8 mouse cellular contexts compared by ENCODE assay signal in the genomic region with DNA sequence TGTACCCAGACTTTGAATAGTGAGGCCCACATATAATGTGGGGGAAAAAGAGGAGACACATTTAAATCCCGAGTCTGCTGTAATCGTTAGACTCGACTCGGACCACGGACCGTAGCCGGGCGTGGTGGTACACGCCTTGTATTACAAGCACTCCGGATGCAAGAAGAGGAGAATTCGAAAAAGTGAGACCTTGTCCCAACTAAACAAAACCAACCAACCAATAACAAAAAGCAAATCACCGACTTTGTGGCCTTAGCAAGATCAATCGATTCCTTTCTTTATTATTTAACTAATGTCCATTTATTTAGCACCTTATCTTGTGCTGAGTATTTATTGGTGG. TPM values are rescaled to one million over a fixed set of nuclear protein-coding genes. Genes with fewer than 3 reads are reported as not detected.
DNase-seq lines count a peak whose midpoint lies in the region; ATAC-seq and TF ChIP-seq lines count a peak whose summit lies in the region.

No protein-coding gene starts in this region.

- dilution Hi-C loops in CH12.LX (cut with MboI; ENCODE audit: extremely low pct_ligation_motif_present, extremely low pct_unique_long_range_greater_than_20kb, low sequenced_read_pairs), result no loop called here

- peaks cover 17% of the 10 kb centered on the region for H3K36me3 ChIP-seq in heart, embryonic 11.5 days (ENCODE audit: control insufficient read depth, insufficient read depth, low read length)
- H3K36me3 ChIP-seq in CH12.LX (replicated peaks in 1 of 2; ENCODE audit: control insufficient read depth in 1 of 2, insufficient read depth in 1 of 2, low read length in 1 of 2), result peaks cover 45 to 54% of the 10 kb centered on the region in 2 experiments
- peaks cover 15% of the 10 kb centered on the region; the same call in 1 of the 2 replicates for H3K36me3 ChIP-seq in forebrain, embryonic 11.5 days (ENCODE audit: control insufficient read depth, insufficient read depth, low read length)
- peaks cover 3% of the 10 kb centered on the region for H3K36me3 ChIP-seq in splenic B cell, adult 2 months (ENCODE audit: control insufficient read depth, insufficient read depth, low read length, poor library complexity, severe bottlenecking)

- H3K27ac ChIP-seq in heart, embryonic 11.5 days (ENCODE audit: low read depth, low read length), result peak overlapping the region; percentile 77
- H3K27ac ChIP-seq in CH12.LX (ENCODE audit: insufficient read depth, low read depth), result no peak overlapping the region
- H3K27ac ChIP-seq in forebrain, embryonic 11.5 days (ENCODE audit: low read depth, low read length), result peak overlapping the region; percentile 81; the same call in 1 of the 2 replicates

- H3K4me1 ChIP-seq in heart, embryonic 11.5 days (ENCODE audit: control insufficient read depth, insufficient read depth, low read length), result peaks cover 31% of the 10 kb centered on the region
- peaks cover 10 to 48% of the 10 kb centered on the region in 2 experiments for H3K4me1 ChIP-seq in CH12.LX (ENCODE audit: control insufficient read depth in 1 of 2, insufficient read depth in 2 of 2)
- peaks cover 18% of the 10 kb centered on the region for H3K4me1 ChIP-seq in forebrain, embryonic 11.5 days (replicated peaks; ENCODE audit: control insufficient read depth, insufficient read depth, low read length)

- no peaks in the 10 kb centered on the region for H3K27me3 ChIP-seq in heart, embryonic 11.5 days (ENCODE audit: control insufficient read depth, insufficient read depth, low read length)
- H3K27me3 ChIP-seq in CH12.LX (replicated peaks), result no peaks in the 10 kb centered on the region
- H3K27me3 ChIP-seq in forebrain, embryonic 11.5 days (ENCODE audit: control insufficient read depth, insufficient read depth, low read length), result no peaks in the 10 kb centered on the region
- H3K27me3 ChIP-seq in splenic B cell, adult 2 months (ENCODE audit: control insufficient read depth, insufficient read depth, low read length, poor library complexity, severe bottlenecking), result no peaks in the 10 kb centered on the region

- TF ChIP-seq POLR2A in CH12.LX (IDR thresholded peaks at IDR 0.05; ENCODE audit: low read depth, low read length), result no peak

- no peak for TF ChIP-seq RAD21 in CH12.LX (IDR thresholded peaks at IDR 0.05; ENCODE audit: low read depth, low read length)

- no peak for ATAC-seq in heart, embryonic 11.5 days (replicated peaks; ENCODE audit: insufficient number of reproducible peaks, low FRiP score, low TSS enrichment)
- no peak for ATAC-seq in forebrain, embryonic 11.5 days (replicated peaks; ENCODE audit: low FRiP score)

- H3K4me2 ChIP-seq in heart, embryonic 11.5 days, result peak overlapping the region; percentile 91
- H3K4me2 ChIP-seq in CH12.LX (ENCODE audit: insufficient read depth, low read depth, poor library complexity, severe bottlenecking), result peak overlapping the region; percentile 95; the same call in 1 of the 2 replicates
- H3K4me2 ChIP-seq in forebrain, embryonic 11.5 days (ENCODE audit: low read depth, low read length, severe bottlenecking), result peak overlapping the region; percentile 80

- peak overlapping the region; percentile 96 for H3K4me3 ChIP-seq in heart, embryonic 11.5 days (ENCODE audit: low read depth, low read length)
- H3K4me3 ChIP-seq in CH12.LX (replicated peaks in 1 of 3; ENCODE audit: low read depth in 2 of 3, low read length in 2 of 3, poor library complexity in 1 of 3), result peak overlapping the region; percentile 78 to 94 (median 85)
- H3K4me3 ChIP-seq in forebrain, embryonic 11.5 days (ENCODE audit: low read depth, low read length), result peak overlapping the region; percentile 98

- in situ Hi-C loops in CH12.LX (cut with MboI; ENCODE audit: low pct_ligation_motif_present, low pct_unique_long_range_greater_than_20kb, low sequenced_read_pairs), result loop anchor here (5.0 kb wide), 1 partner anchor 35 kb away; a partner anchor contains a TSS

- H3K9me3 ChIP-seq in heart, embryonic 11.5 days (replicated peaks; ENCODE audit: control insufficient read depth, low read length), result no peaks in the 10 kb centered on the region
- H3K9me3 ChIP-seq in CH12.LX (replicated peaks; ENCODE audit: low read length), result no peaks in the 10 kb centered on the region
- H3K9me3 ChIP-seq in forebrain, embryonic 11.5 days (ENCODE audit: control insufficient read depth, low read length), result no peaks in the 10 kb centered on the region

- under 1% methylated on average over 13 of the region's 13 CpGs for WGBS in heart, embryonic 11.5 days (ENCODE audit: insufficient replicate concordance)
- 1% methylated on average over 13 of the region's 13 CpGs for WGBS in forebrain, embryonic 11.5 days

- no peak for TF ChIP-seq EP300 in CH12.LX (IDR thresholded peaks at IDR 0.05; ENCODE audit: low read length)

- H3K79me2 ChIP-seq in CH12.LX (replicated peaks; ENCODE audit: control insufficient read depth, extremely low read depth, insufficient read depth, poor library complexity, severe bottlenecking), result peaks cover 46% of the 10 kb centered on the region

- peak overlapping the region; percentile 99 for H3K9ac ChIP-seq in heart, embryonic 11.5 days (ENCODE audit: low read depth, low read length)
- H3K9ac ChIP-seq in CH12.LX (ENCODE audit: insufficient read depth, low read depth), result peak overlapping the region; percentile 100
- H3K9ac ChIP-seq in forebrain, embryonic 11.5 days (ENCODE audit: low read length), result peak overlapping the region; percentile 99

- DNase-seq in heart, adult 11 months, result no peak
- DNase-seq in CH12.LX (ENCODE audit: extremely low read depth) (no peak), liver (peak; percentile 68)
- DNase-seq in forebrain, embryonic 11.5 days (ENCODE audit: low spot score), result no peak
- peak; percentile 30 for DNase-seq in splenic B cell, adult 2 months (ENCODE audit: low read depth, low spot score)
- DNase-seq in adrenal gland, adult 18-20 months (ENCODE audit: low spot score in 2 of 2), result no peak
- no peak for DNase-seq in cerebellum, postnatal 25 days

- no peak for TF ChIP-seq CTCF in CH12.LX (conservative IDR thresholded peaks at IDR 0.05 in 1 of 2, IDR thresholded peaks at IDR 0.05 in 1 of 2; ENCODE audit: low read depth in 2 of 2, low read length in 2 of 2)

TF ChIP-seq in CH12.LX, 34 proteins besides CTCF, POLR2A, EP300 and RAD21:
- TF ChIP-seq POLR2AphosphoS2 (IDR thresholded peaks at IDR 0.05; ENCODE audit: low read depth, low read length), result no peak
- no peak for TF ChIP-seq HCFC1 (IDR thresholded peaks at IDR 0.05; ENCODE audit: low read depth, low read length)
- no peak for TF ChIP-seq MXI1 (IDR thresholded peaks at IDR 0.05; ENCODE audit: low read depth, low read length)
- no peak for TF ChIP-seq ZNF384 (IDR thresholded peaks at IDR 0.05; ENCODE audit: low read depth, low read length)
- TF ChIP-seq IRF4 (IDR thresholded peaks at IDR 0.05; ENCODE audit: low read depth, low read length), result no peak
- TF ChIP-seq ZKSCAN1 (IDR thresholded peaks at IDR 0.05; ENCODE audit: borderline replicate concordance, low read depth, low read length), result no peak
- TF ChIP-seq UBTF (IDR thresholded peaks at IDR 0.05; ENCODE audit: low read depth, low read length), result no peak
- TF ChIP-seq ZMIZ1 (IDR thresholded peaks at IDR 0.05; ENCODE audit: low read depth, low read length), result no peak
- no peak for TF ChIP-seq MAX (IDR thresholded peaks at IDR 0.05; ENCODE audit: low read length)
- TF ChIP-seq JUN (IDR thresholded peaks at IDR 0.05; ENCODE audit: insufficient read depth, low read depth, low read length), result no peak

RNA-seq across cellular contexts. Expression of a gene that starts 0.9 kb away (rescaled TPM):
- polyA plus RNA-seq in heart, embryonic 11.5 days (2014; fragmentation: Nextera tagmentation; extraction: Ambion mirVana), result 99.7 and 101 TPM in 2 replicates
- 151 and 202 TPM in 2 replicates for total RNA-seq in CH12.LX (2012; rRNA removed)
- total RNA-seq in CH12.LX (2014; rRNA removed), result 190 and 209 TPM in 2 replicates
- polyA plus RNA-seq in CH12.LX (2012; ENCODE audit: insufficient read length, low read depth), result 185 and 244 TPM in 2 replicates
- polyA plus RNA-seq in forebrain, embryonic 11.5 days (2014; fragmentation: Nextera tagmentation; extraction: Ambion mirVana), result 170 and 172 TPM in 2 replicates
- total RNA-seq in adrenal gland, adult 18-20 months (2021), result 100 to 1,000 TPM; 162 to 192 TPM

RNA-seq across cellular contexts. Expression of a gene that starts 2.4 kb away (rescaled TPM):
- polyA plus RNA-seq in heart, embryonic 11.5 days (2014; fragmentation: Nextera tagmentation; extraction: Ambion mirVana), result 108 and 118 TPM in 2 replicates
- total RNA-seq in CH12.LX (2012; rRNA removed), result 109 and 125 TPM in 2 replicates
- total RNA-seq in CH12.LX (2014; rRNA removed), result 108 and 119 TPM in 2 replicates
- polyA plus RNA-seq in CH12.LX (2012; ENCODE audit: insufficient read length, low read depth), result 127 and 132 TPM in 2 replicates
- 118 and 127 TPM in 2 replicates for polyA plus RNA-seq in forebrain, embryonic 11.5 days (2014; fragmentation: Nextera tagmentation; extraction: Ambion mirVana)
- total RNA-seq in adrenal gland, adult 18-20 months (2021), result 100 to 1,000 TPM in 1 of 2 experiments, 10 to 100 TPM in 1; 89.2 to 100 TPM

RNA-seq across cellular contexts. Expression of a gene that starts 9.2 kb away (rescaled TPM):
- polyA plus RNA-seq in heart, embryonic 11.5 days (2014; fragmentation: Nextera tagmentation; extraction: Ambion mirVana), result 15.7 and 16.2 TPM in 2 replicates
- total RNA-seq in CH12.LX (2012; rRNA removed) (48.0 and 50.4 TPM in 2 replicates), CH12.LX (2014; rRNA removed) (36.3 and 41.2 TPM in 2 replicates)
- 45.1 and 57.0 TPM in 2 replicates for polyA plus RNA-seq in CH12.LX (2012; ENCODE audit: insufficient read length, low read depth)
- polyA plus RNA-seq in forebrain, embryonic 11.5 days (2014; fragmentation: Nextera tagmentation; extraction: Ambion mirVana), result 19.9 and 27.2 TPM in 2 replicates
- 10 to 100 TPM; 67.8 to 80.4 TPM for total RNA-seq in adrenal gland, adult 18-20 months (2021)

RNA-seq across cellular contexts. Expression of a gene that starts 13.2 kb away (rescaled TPM):
- not detected in 2 replicates for polyA plus RNA-seq in heart, embryonic 11.5 days (2014; fragmentation: Nextera tagmentation; extraction: Ambion mirVana)
- total RNA-seq in CH12.LX (2012; rRNA removed), result 0.21 TPM in 1 of 2 replicates, not detected in the other
- not detected in 2 replicates for total RNA-seq in CH12.LX (2014; rRNA removed)
- 0.23 TPM in 1 of 2 replicates, not detected in the other for polyA plus RNA-seq in CH12.LX (2012; ENCODE audit: insufficient read length, low read depth)
- not detected in 2 replicates for polyA plus RNA-seq in forebrain, embryonic 11.5 days (2014; fragmentation: Nextera tagmentation; extraction: Ambion mirVana)
- not detected for total RNA-seq in adrenal gland, adult 18-20 months (2021)

RNA-seq across cellular contexts. Expression of a gene that starts 32.4 kb away (rescaled TPM):
- polyA plus RNA-seq in heart, embryonic 11.5 days (2014; fragmentation: Nextera tagmentation; extraction: Ambion mirVana), result 15.9 and 17.8 TPM in 2 replicates
- 14.1 and 21.9 TPM in 2 replicates for total RNA-seq in CH12.LX (2012; rRNA removed)
- total RNA-seq in CH12.LX (2014; rRNA removed), result 6.4 and 7.3 TPM in 2 replicates
- polyA plus RNA-seq in CH12.LX (2012; ENCODE audit: insufficient read length, low read depth), result 10.4 and 11.7 TPM in 2 replicates
- 23.8 and 33.8 TPM in 2 replicates for polyA plus RNA-seq in forebrain, embryonic 11.5 days (2014; fragmentation: Nextera tagmentation; extraction: Ambion mirVana)
- 10 to 100 TPM; 11.1 to 18.1 TPM for total RNA-seq in adrenal gland, adult 18-20 months (2021)

Comparison
In these comparisons a context has a peak if more than half of its experiments do, and no peak if none do; other contexts are left out.
1. DNase-seq: peak in liver (single experiment) and splenic B cell, adult 2 months (single experiment); none in heart, adult 11 months (single experiment), CH12.LX (single experiment), forebrain, embryonic 11.5 days (single experiment), adrenal gland, adult 18-20 months (0 of 2) and cerebellum, postnatal 25 days (0 of 2).
2. Peak in every context shown above with its lines, with median percentiles within 50 percentile points of each other: H3K4me2 ChIP-seq, H3K4me3 ChIP-seq and H3K9ac ChIP-seq.